Mouse (Mus musculus): ENCODE data around the gene Sec24b. TPM values are rescaled to one million over a fixed set of nuclear protein-coding genes. Genes with fewer than 3 reads are reported as not detected.

Gene Sec24b
- total RNA-seq, 2 experiments from 2014 or later: 58.4 to 70.0 TPM

DNA sequence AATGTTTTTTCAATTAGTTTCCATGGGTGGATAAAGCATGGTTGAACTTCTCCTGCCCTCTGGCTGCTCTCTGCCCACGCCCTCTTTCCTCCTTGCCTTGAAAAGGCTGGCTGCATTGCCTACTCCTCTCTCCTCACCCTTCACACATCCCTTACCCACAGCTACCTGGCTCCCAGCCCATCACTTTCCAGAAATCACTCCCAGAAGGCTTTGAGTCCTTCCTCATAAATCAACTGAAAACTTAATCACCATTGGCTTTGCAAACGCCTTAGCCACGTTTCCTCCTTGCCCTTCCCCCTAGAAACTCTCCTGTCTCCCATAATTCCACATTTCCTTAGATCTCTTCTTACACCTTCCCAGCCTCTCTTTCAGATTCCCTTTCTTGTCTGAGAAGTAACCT lies 123.5 kb downstream of the Sec24b start:
- no peak for DNase-seq (ENCODE audit: extremely low spot score in 1 of 2, low spot score in 2 of 2)
- Histone ChIP-seq H3K27ac (no peak overlapping the region), H3K4me3 (no peak overlapping the region)
- intact Hi-C loops (cut with DNase I): no loop called here
- no peak for TF ChIP-seq CTCF (IDR thresholded peaks at IDR 0.05)

DNA sequence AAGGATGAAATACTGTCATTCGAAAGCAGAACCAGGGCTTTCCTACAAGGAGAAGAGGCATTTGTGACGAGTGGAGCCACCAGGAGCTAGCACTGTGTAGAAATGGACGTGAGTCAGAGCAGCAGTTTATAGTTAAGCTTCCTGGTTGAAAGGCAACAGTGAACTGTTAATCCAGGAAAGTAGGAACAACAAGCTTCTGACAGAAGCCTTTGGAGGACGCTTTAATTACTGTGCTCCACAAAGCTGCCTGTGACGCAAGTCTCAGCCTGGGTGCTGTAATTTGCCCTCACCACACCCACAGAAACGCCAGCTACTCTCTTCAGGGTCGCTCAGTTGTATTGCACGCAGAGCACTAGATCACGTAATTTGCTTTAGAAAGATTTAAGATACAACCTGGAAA lies 124.8 kb downstream of the Sec24b start:
- intact Hi-C loops (cut with DNase I): no loop called here
- no peak for TF ChIP-seq CTCF (IDR thresholded peaks at IDR 0.05)
- no peak overlapping the region for H3K4me3 ChIP-seq
- no peak for DNase-seq (ENCODE audit: extremely low spot score in 1 of 2, low spot score in 2 of 2)
- no peak overlapping the region for H3K27ac ChIP-seq

Other genes with a start within 250 kb of the Sec24b start
- gene Rrh, start 239.0 kb downstream of the Sec24b start, total RNA-seq (2021): under 1 TPM; 0.57 to 0.96 TPM
- gene Gar1, start 230.2 kb downstream of the Sec24b start, total RNA-seq (2021): 10 to 100 TPM; 49.9 to 55.7 TPM
- gene Cfi, start 225.7 kb downstream of the Sec24b start, total RNA-seq (2021): not detected
- gene Pla2g12a, start 182.9 kb downstream of the Sec24b start, total RNA-seq (2021): 10 to 100 TPM; 17.6 to 17.9 TPM
- 1 to 10 TPM; 4.3 to 6.6 TPM for gene Casp6, start 160.1 kb downstream of the Sec24b start, total RNA-seq (2021)
- gene Mcub, start 91.3 kb downstream of the Sec24b start, total RNA-seq (2021): 1 to 10 TPM; 1.2 to 1.4 TPM
- 10 to 100 TPM; 44.9 to 47.0 TPM for gene Col25a1, start 69.9 kb upstream of the Sec24b start, total RNA-seq (2021)

Data from left cerebral cortex, adult 2 months (tissue).